Mouse (Mus musculus): ENCODE results near the gene Zbtb22.

DNA sequence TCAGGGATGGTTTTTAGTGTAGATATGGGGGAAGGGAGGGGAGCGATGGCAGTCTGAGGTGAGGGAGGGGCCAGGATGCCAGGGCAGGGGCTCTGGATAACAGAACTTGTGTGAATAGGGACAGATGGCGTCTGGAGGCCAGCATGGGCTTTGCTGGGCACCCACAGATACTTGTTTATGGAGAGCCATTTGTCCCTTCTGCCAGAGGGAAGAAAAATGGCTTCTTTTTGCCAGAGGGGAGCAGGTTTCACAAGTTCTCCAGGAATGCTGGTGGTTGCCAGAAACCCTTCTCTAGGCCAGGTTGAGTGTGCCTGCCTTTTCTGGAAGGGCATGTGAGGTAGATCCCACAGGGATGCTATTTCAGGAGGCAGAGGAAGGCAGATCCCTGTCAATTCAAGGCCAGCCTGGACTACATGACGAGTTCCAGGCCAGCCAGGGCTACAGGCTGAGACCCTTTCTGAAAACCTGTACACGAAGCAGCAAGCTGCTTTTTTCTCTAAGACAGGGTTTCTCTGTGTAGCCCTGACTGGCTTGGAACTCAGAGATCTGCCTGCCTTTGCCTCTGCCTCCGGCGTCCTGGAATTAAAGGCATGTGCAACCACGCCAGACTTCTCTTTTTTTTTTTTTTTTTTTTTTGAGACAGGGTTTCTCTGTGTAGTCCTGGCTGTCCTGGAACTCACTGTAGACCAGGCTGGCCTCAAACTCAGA lies 15.3 kb upstream of the Zbtb22 start:
- TF ChIP-seq EP300 (IDR thresholded peaks at IDR 0.05; ENCODE audit: insufficient read depth, low read depth, low read length) (no peak), CTCF (IDR thresholded peaks at IDR 0.05; ENCODE audit: low read depth, low read length) (no peak), POLR2A (IDR thresholded peaks at IDR 0.05; ENCODE audit: insufficient read depth, low read length) (no peak)
